Mouse (Mus musculus): ENCODE results near the gene Stx18. TPM values are rescaled to one million over a fixed set of nuclear protein-coding genes. Genes with fewer than 3 reads are reported as not detected.

Gene Stx18
- polyA plus RNA-seq, 1 experiment from 2014 or later, result 22.4 TPM

- Histone ChIP-seq H3K9me3 (ENCODE audit: control insufficient read depth) (no peaks in the 10 kb centered on the region), H3K9ac (ENCODE audit: low read depth, low read length) (no peak overlapping the region), H3K4me1 (replicated peaks; ENCODE audit: control insufficient read depth, insufficient read depth, low read length) (no peaks in the 10 kb centered on the region), H3K4me2 (replicated peaks; ENCODE audit: low read depth) (peak overlapping the region; percentile 81; the same call in 1 of the 2 replicates), H3K36me3 (ENCODE audit: control insufficient read depth, insufficient read depth) (peaks cover 5% of the 10 kb centered on the region), H3K4me3 (ENCODE audit: low read depth, low read length) (no peak overlapping the region), H3K27ac (ENCODE audit: low read depth, low read length) (no peak overlapping the region), H3K27me3 (replicated peaks; ENCODE audit: control insufficient read depth, insufficient read depth, low read length) (peaks cover 31% of the 10 kb centered on the region)
- no peak for ATAC-seq
- TF ChIP-seq CTCF (IDR thresholded peaks at IDR 0.05; ENCODE audit: low read depth), result no peak
- 72% methylated on average over 9 of the region's 9 CpGs for WGBS
These were observed 119.0 kb downstream of the Stx18 start for GRCm38 (mm10) chr5:38157481-38158020.

GRCm38 (mm10) chr5:38158501-38158946 lies 120.0 kb downstream of the Stx18 start:
- Histone ChIP-seq H3K4me2 (replicated peaks; ENCODE audit: low read depth) (peak overlapping the region; percentile 81), H3K9me3 (ENCODE audit: control insufficient read depth) (no peaks in the 10 kb centered on the region), H3K4me3 (ENCODE audit: low read depth, low read length) (peak overlapping the region; percentile 61), H3K36me3 (ENCODE audit: control insufficient read depth, insufficient read depth) (peaks cover 5% of the 10 kb centered on the region; the same call in 1 of the 2 replicates), H3K4me1 (replicated peaks; ENCODE audit: control insufficient read depth, insufficient read depth, low read length) (no peaks in the 10 kb centered on the region), H3K27me3 (replicated peaks; ENCODE audit: control insufficient read depth, insufficient read depth, low read length) (peaks cover 31% of the 10 kb centered on the region), H3K9ac (ENCODE audit: low read depth, low read length) (peak overlapping the region; percentile 40; the same call in 1 of the 2 replicates), H3K27ac (ENCODE audit: low read depth, low read length) (no peak overlapping the region)
- TF ChIP-seq CTCF (IDR thresholded peaks at IDR 0.05; ENCODE audit: low read depth), result no peak
- 9% methylated on average over 17 of the region's 17 CpGs for WGBS
- no peak for ATAC-seq

DNA sequence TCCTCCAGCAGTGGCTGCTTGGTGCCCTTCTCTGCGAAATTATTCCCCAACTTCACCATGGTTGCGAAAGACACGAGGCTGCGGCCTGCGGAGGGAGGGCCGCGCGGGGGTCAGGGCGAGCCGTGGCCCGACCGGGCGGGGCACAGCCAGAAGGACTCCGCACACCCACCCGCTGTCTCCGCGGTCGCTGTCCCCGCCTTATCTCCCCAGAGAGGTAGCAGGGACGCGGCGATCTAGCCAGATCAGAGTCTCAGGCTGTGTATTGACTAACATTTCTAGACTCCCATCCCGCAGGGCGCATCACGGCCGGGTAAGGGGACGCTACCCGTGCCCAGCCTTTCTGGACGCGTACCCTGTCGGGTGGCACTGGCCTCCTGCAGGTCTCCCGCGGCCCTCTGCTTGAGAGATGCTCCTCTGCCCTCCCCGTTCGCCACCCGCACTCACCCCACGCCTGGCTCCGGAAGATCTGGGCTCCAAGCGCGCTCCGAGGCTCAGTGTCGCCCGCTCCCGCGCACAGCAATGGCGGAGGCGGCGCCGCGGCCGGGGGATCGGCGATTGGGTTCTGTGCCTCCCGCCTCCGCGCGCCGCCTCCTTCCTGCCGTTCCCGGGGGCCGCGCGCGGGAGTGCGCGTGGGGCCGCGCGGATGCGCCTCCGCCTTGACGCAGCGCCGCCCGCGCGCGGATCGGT lies 120.5 kb downstream of the Stx18 start:
- Histone ChIP-seq H3K4me1 (replicated peaks; ENCODE audit: control insufficient read depth, insufficient read depth, low read length) (no peaks in the 10 kb centered on the region), H3K27ac (ENCODE audit: low read depth, low read length) (no peak overlapping the region), H3K4me3 (ENCODE audit: low read depth, low read length) (peak overlapping the region; percentile 61), H3K27me3 (replicated peaks; ENCODE audit: control insufficient read depth, insufficient read depth, low read length) (peaks cover 31% of the 10 kb centered on the region), H3K9me3 (ENCODE audit: control insufficient read depth) (no peaks in the 10 kb centered on the region), H3K36me3 (ENCODE audit: control insufficient read depth, insufficient read depth) (peaks cover 5% of the 10 kb centered on the region; the same call in 1 of the 2 replicates), H3K9ac (ENCODE audit: low read depth, low read length) (peak overlapping the region; percentile 40), H3K4me2 (replicated peaks; ENCODE audit: low read depth) (peak overlapping the region; percentile 81)
- 0 out of 2 replicates have a peak, but pooled peaks have one; percentile 37 for ATAC-seq
- TF ChIP-seq CTCF (IDR thresholded peaks at IDR 0.05; ENCODE audit: low read depth), result no peak
- WGBS, result under 1% methylated on average over 74 of the region's 79 CpGs

DNA sequence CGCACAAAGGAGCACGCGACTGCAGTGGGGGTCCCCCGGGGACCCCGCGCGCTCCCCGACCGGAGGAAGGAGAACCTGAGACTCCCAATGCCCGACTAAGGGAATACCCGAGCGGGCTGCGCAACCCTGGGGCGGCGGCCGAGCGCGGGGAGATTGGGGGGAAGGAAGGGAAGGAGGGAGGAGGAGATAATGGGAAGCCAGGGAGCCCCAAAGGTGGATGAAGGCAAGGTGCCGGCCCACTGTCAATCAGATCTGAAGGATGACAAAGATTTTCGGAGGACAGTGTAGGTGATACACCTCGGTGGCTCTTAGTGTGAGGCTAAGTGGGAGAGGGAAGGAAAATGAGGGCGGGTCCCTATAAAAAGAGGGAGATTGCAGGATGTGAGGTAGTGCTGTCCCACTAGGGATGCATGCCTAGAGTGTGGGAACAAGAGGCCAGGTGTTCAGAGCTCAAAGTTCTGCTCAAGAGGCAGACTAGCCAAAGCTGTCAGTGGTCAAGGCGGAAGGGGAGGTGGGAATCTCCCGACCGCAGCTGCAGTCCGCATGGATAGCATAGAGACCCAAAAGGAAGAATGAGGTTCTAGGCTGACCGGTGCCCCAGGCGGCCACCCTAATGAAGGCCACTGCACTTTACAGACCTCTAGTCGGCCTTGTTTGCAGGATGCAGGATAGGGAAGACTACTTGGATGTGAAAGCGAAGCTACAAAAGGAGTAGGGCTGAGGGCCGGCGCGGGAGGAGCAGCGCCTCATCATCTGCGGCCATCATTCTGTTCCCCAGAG lies 121.3 kb downstream of the Stx18 start, which contains the start of gene Nsg1:
Gene Nsg1, minus strand, starts transcription at position 274 of the 780 bp plus-strand sequence.
- Histone ChIP-seq H3K27ac (ENCODE audit: low read depth, low read length) (no peak within 1 kb of the TSS), H3K36me3 (ENCODE audit: control insufficient read depth, insufficient read depth) (peaks cover 3% of the 10 kb centered on the region; the same call in 1 of the 2 replicates), H3K9me3 (ENCODE audit: control insufficient read depth) (no peaks in the 10 kb centered on the region), H3K27me3 (replicated peaks; ENCODE audit: control insufficient read depth, insufficient read depth, low read length) (peaks cover 31% of the 10 kb centered on the region), H3K9ac (ENCODE audit: low read depth, low read length) (peak within 1 kb of the TSS; percentile 40), H3K4me1 (replicated peaks; ENCODE audit: control insufficient read depth, insufficient read depth, low read length) (no peaks in the 10 kb centered on the region), H3K4me2 (replicated peaks; ENCODE audit: low read depth) (peak within 1 kb of the TSS; percentile 81), H3K4me3 (ENCODE audit: low read depth, low read length) (peak within 1 kb of the TSS; percentile 61)
- TF ChIP-seq CTCF (IDR thresholded peaks at IDR 0.05; ENCODE audit: low read depth), result no peak
- 13% methylated on average over 35 of the region's 35 CpGs for WGBS
- ATAC-seq, result 0 out of 2 replicates have a peak, but pooled peaks have one; percentile 14

GRCm38 (mm10) chr5:38168497-38168896 lies 130.0 kb downstream of the Stx18 start:
- ATAC-seq, result no peak
- H3K27ac ChIP-seq (ENCODE audit: low read depth, low read length), result no peak overlapping the region
- no peak overlapping the region for H3K4me3 ChIP-seq (ENCODE audit: low read depth, low read length)
- no peak overlapping the region for H3K9ac ChIP-seq (ENCODE audit: low read depth, low read length)
- WGBS, result 42% methylated on average over 11 of the region's 11 CpGs
- no peak overlapping the region for H3K4me2 ChIP-seq (replicated peaks; ENCODE audit: low read depth)
- TF ChIP-seq CTCF (IDR thresholded peaks at IDR 0.05; ENCODE audit: low read depth), result no peak
- H3K4me1 ChIP-seq (replicated peaks; ENCODE audit: control insufficient read depth, insufficient read depth, low read length), result no peaks in the 10 kb centered on the region
- H3K36me3 ChIP-seq (ENCODE audit: control insufficient read depth, insufficient read depth), result no peaks in the 10 kb centered on the region
- H3K9me3 ChIP-seq (ENCODE audit: control insufficient read depth), result no peaks in the 10 kb centered on the region
- H3K27me3 ChIP-seq (replicated peaks; ENCODE audit: control insufficient read depth, insufficient read depth, low read length), result no peaks in the 10 kb centered on the region; the same call in 1 of the 2 replicates

GRCm38 (mm10) chr5:38173766-38174165 lies 135.2 kb downstream of the Stx18 start:
- ATAC-seq, result no peak
- no peak for TF ChIP-seq CTCF (IDR thresholded peaks at IDR 0.05; ENCODE audit: low read depth)
- H3K4me3 ChIP-seq (ENCODE audit: low read depth, low read length), result no peak overlapping the region
- H3K9ac ChIP-seq (ENCODE audit: low read depth, low read length), result no peak overlapping the region
- H3K36me3 ChIP-seq (ENCODE audit: control insufficient read depth, insufficient read depth), result no peaks in the 10 kb centered on the region
- WGBS, result 41% methylated on average over 5 of the region's 5 CpGs
- H3K9me3 ChIP-seq (ENCODE audit: control insufficient read depth), result no peaks in the 10 kb centered on the region
- no peaks in the 10 kb centered on the region; the same call in 1 of the 2 replicates for H3K27me3 ChIP-seq (replicated peaks; ENCODE audit: control insufficient read depth, insufficient read depth, low read length)
- H3K27ac ChIP-seq (ENCODE audit: low read depth, low read length), result no peak overlapping the region
- H3K4me1 ChIP-seq (replicated peaks; ENCODE audit: control insufficient read depth, insufficient read depth, low read length), result no peaks in the 10 kb centered on the region
- H3K4me2 ChIP-seq (replicated peaks; ENCODE audit: low read depth), result no peak overlapping the region
